Mouse (Mus musculus) midbrain, embryonic 16.5 days (tissue): ENCODE measurements around the gene Tapt1. TPM values are rescaled to one million over a fixed set of nuclear protein-coding genes. Genes with fewer than 3 reads are reported as not detected.
A peak's percentile ranks its signal among the peaks of the same experiment; 100 is the strongest.

Source experiments
- ATAC-seq: fragments of 200-750 bp; cut with Nextera tagmentation; 2 replicates; pipeline ENCODE4 v1.8.0; 2017; ENCODE audit warnings: moderate TSS enrichment
- H3K27ac ChIP-seq: fragments of 300-500 bp; sonication (generic); 2 replicates; pipeline ENCODE4 v1.5.1; 2014; ENCODE audit warnings: mild to moderate bottlenecking, low read length, mixed read lengths
- H3K27me3 ChIP-seq: fragments of 300-500 bp; sonication (generic); 2 replicates; pipeline ENCODE4 v1.6.1; 2014; ENCODE audit warnings: low read depth, low read length, mixed read lengths; ENCODE audit not compliant: control insufficient read depth, insufficient read depth
- H3K36me3 ChIP-seq: fragments of 300-500 bp; sonication (generic); 2 replicates; pipeline ENCODE4 v1.6.1; 2014; ENCODE audit warnings: mild to moderate bottlenecking, low read length, moderate library complexity, mixed read lengths; ENCODE audit not compliant: control insufficient read depth, insufficient read depth
- H3K4me1 ChIP-seq: fragments of 300-500 bp; sonication (generic); 2 replicates; pipeline ENCODE4 v1.6.1; 2014; ENCODE audit warnings: mild to moderate bottlenecking, low read length, mixed read lengths; ENCODE audit not compliant: control insufficient read depth, insufficient read depth
- H3K4me2 ChIP-seq: fragments of 300-500 bp; sonication (generic); 2 replicates; pipeline ENCODE4 v1.6.1; 2014; ENCODE audit warnings: mild to moderate bottlenecking, low read length, mixed read lengths
- H3K4me3 ChIP-seq: fragments of 300-500 bp; sonication (generic); 2 replicates; pipeline ENCODE4 v1.5.1; 2014; ENCODE audit warnings: low read depth, mild to moderate bottlenecking, low read length, moderate library complexity, mixed read lengths
- H3K9ac ChIP-seq: fragments of 300-500 bp; sonication (generic); 2 replicates; pipeline ENCODE4 v1.6.1; 2014; ENCODE audit warnings: low read depth, low read length, mixed read lengths
- H3K9me3 ChIP-seq: fragments of 300-500 bp; sonication (generic); replicated peaks from 2 replicates; pipeline ENCODE4 v1.6.1; 2014; ENCODE audit warnings: mild to moderate bottlenecking, low read length, mixed read lengths; ENCODE audit not compliant: control insufficient read depth, poor library complexity, severe bottlenecking
- WGBS: fragments of 180-500 bp; shearing (Covaris S2); extraction: QIAGEN DNeasy Blood & Tissue Kit; methylation state at CpG from one replicate; pipeline ENCODE4 v1.1.7; 2014; 5-methylcytosine and 5-hydroxymethylcytosine counted together
- polyA plus RNA-seq: library from polyadenylated mRNA; unstranded; fragments of >200 nt; fragmentation: Nextera tagmentation; extraction: Ambion mirVana; gene quantifications from 2 replicates; pipeline ENCODE4 v1.2.1, GENCODE M21; 2015

Tapt1 gene
- polyA plus RNA-seq, 1 experiment from 2014 or later, result 30.8 TPM

DNA sequence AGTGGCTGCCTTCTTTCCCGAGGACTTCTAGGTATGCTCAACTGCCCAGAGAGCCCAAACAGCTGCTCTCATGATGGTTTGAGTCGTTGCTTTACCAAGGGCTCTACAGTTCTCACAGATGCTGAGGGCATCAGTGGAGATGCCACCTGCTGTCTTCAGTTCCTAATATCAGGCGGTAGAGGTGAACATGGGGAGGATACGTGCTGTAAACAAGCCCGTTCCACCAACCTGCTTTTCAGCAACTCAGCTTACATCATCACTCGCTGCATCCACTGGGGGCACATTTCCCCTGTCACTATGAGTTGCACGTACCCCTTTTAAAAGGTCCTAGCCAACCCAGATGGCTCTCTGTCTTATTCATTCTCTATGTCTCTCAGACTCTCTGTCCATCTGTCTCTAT, 63.6 kb downstream of the Tapt1 start:
- no peaks in the 10 kb centered on the region for H3K9me3 ChIP-seq
- 89% methylated on average over 7 of the region's 7 CpGs for WGBS
- no peak overlapping the region for H3K4me3 ChIP-seq
- no peak overlapping the region for H3K9ac ChIP-seq
- no peak overlapping the region for H3K27ac ChIP-seq
- H3K4me2 ChIP-seq, result no peak overlapping the region
- H3K27me3 ChIP-seq, result no peaks in the 10 kb centered on the region
- no peaks in the 10 kb centered on the region for H3K4me1 ChIP-seq
- no peaks in the 10 kb centered on the region for H3K36me3 ChIP-seq
- ATAC-seq, result no peak

GRCm38 (mm10) chr5:44159679-44160438, 66.6 kb downstream of the Tapt1 start:
- no peak for ATAC-seq
- WGBS, result 84% methylated on average over 4 of the region's 4 CpGs

GRCm38 (mm10) chr5:44159231-44159630, 67.2 kb downstream of the Tapt1 start:
- Histone ChIP-seq H3K4me1 (no peaks in the 10 kb centered on the region), H3K36me3 (no peaks in the 10 kb centered on the region), H3K9me3 (no peaks in the 10 kb centered on the region), H3K9ac (no peak overlapping the region), H3K4me2 (no peak overlapping the region), H3K27me3 (no peaks in the 10 kb centered on the region), H3K4me3 (no peak overlapping the region), H3K27ac (no peak overlapping the region)
- no peak; the same call in 1 of the 2 replicates for ATAC-seq
- 86% methylated on average over 2 of the region's 2 CpGs for WGBS

More at GRCm38 (mm10) chr5:44159679-44160438, 66.6 kb downstream of the Tapt1 start:
- Histone ChIP-seq H3K27ac (no peak overlapping the region), H3K27me3 (no peaks in the 10 kb centered on the region), H3K4me2 (no peak overlapping the region), H3K4me3 (no peak overlapping the region), H3K4me1 (no peaks in the 10 kb centered on the region), H3K36me3 (no peaks in the 10 kb centered on the region), H3K9me3 (no peaks in the 10 kb centered on the region), H3K9ac (no peak overlapping the region)

GRCm38 (mm10) chr5:44158458-44158857, 68.0 kb downstream of the Tapt1 start:
- WGBS, result 94% methylated on average over 3 of the region's 3 CpGs
- H3K4me3 ChIP-seq, result no peak overlapping the region
- no peak overlapping the region for H3K4me2 ChIP-seq
- H3K4me1 ChIP-seq, result no peaks in the 10 kb centered on the region
- no peaks in the 10 kb centered on the region for H3K9me3 ChIP-seq
- H3K27ac ChIP-seq, result no peak overlapping the region
- H3K27me3 ChIP-seq, result no peaks in the 10 kb centered on the region
- H3K9ac ChIP-seq, result no peak overlapping the region
- no peaks in the 10 kb centered on the region for H3K36me3 ChIP-seq
- ATAC-seq, result no peak

DNA sequence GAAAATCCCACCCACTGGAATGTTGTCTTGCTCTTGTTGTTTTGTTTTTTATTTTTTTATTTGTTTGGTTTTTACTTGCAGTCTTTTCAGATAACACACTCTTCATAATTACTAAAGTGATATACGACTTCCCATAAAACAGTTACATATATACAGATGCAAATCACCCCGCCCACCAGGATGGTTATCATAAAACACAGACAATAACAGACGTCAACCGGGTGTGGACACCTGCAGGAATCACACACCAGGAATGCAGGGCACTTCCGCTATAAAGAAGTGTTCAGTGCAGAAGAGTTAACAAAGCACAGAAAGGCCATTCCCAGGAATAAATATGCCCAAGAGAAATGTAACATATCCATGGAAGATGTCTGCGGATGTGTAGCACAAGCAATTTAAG, 68.7 kb downstream of the Tapt1 start:
- 85% methylated on average over 6 of the region's 6 CpGs for WGBS
- Histone ChIP-seq H3K4me1 (no peaks in the 10 kb centered on the region), H3K9ac (no peak overlapping the region), H3K27ac (no peak overlapping the region), H3K36me3 (no peaks in the 10 kb centered on the region), H3K4me3 (no peak overlapping the region), H3K9me3 (no peaks in the 10 kb centered on the region), H3K4me2 (no peak overlapping the region), H3K27me3 (no peaks in the 10 kb centered on the region)
- no peak for ATAC-seq

- no peaks in the 10 kb centered on the region for H3K27me3 ChIP-seq
- no peaks in the 10 kb centered on the region for H3K4me1 ChIP-seq
- WGBS, result 76% methylated on average over 1 of the region's 1 CpGs
- no peak overlapping the region for H3K27ac ChIP-seq
- no peaks in the 10 kb centered on the region for H3K36me3 ChIP-seq
- no peak overlapping the region for H3K4me3 ChIP-seq
- ATAC-seq, result no peak
- H3K4me2 ChIP-seq, result no peak overlapping the region
- H3K9me3 ChIP-seq, result no peaks in the 10 kb centered on the region
- no peak overlapping the region for H3K9ac ChIP-seq
These were observed 73.4 kb downstream of the Tapt1 start for GRCm38 (mm10) chr5:44153050-44153449.

DNA sequence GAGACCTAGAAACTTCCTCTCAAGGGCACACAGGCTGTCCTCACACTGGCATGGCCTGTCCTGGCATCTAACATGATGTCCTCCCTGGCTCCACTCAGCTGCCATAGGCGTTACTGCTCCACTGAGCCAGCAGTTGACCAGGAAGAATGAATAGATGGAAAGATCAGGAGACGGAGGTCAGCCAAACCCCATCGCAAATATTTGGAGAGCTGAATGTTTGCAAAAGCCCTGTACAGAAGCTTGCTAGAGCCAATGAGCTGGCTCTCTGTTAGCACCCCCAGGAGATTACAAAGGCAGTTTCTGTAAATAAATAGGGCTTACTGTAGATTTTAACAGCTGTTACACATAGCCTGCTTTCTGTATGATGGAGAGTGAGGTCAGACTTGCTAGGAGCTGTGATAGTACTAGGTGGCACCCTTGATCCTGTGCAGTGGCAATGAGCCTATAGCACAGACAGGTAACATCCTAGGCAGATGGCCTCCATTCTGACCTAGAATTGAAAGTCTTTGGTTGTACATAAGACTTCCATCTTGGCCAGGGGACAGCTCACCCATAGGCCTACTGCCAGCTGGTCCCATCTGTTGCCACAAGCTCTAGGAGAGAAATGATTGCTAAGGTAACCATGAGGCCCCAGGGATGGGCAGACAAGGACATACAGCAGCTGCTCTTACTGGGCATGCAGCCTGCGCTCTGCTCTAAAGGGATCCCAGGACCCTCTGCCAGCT, 74.9 kb downstream of the Tapt1 start:
- 74% methylated on average over 4 of the region's 4 CpGs for WGBS
- H3K4me2 ChIP-seq, result no peak overlapping the region
- H3K4me1 ChIP-seq, result no peaks in the 10 kb centered on the region
- no peak overlapping the region for H3K4me3 ChIP-seq
- H3K9ac ChIP-seq, result no peak overlapping the region
- no peak overlapping the region for H3K27ac ChIP-seq
- H3K36me3 ChIP-seq, result no peaks in the 10 kb centered on the region
- ATAC-seq, result peak; percentile 64
- H3K9me3 ChIP-seq, result no peaks in the 10 kb centered on the region
- H3K27me3 ChIP-seq, result no peaks in the 10 kb centered on the region

DNA sequence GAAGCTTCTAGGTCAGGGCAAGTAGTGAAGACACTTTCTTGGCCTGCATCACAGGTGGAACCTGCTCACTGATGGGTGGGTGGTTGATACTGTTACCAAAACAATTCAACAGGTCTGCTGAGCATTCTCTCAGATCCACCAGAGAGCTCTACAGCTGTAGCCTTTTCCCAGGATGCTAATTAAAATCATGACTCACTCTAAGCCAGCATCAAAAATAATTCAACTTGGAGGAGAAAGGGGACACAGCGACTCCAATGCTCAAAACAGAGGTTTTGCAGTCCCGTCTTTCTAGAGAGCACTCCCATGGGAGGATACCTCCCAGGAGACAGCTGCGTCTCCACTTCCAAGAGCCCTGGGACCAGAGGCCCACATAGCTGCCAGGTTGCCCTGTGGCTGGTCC, 78.7 kb downstream of the Tapt1 start:
- WGBS, result 87% methylated on average over 3 of the region's 3 CpGs
- Histone ChIP-seq H3K9me3 (no peaks in the 10 kb centered on the region), H3K4me1 (no peaks in the 10 kb centered on the region), H3K4me3 (no peak overlapping the region), H3K36me3 (no peaks in the 10 kb centered on the region), H3K27ac (no peak overlapping the region), H3K9ac (no peak overlapping the region), H3K4me2 (no peak overlapping the region), H3K27me3 (no peaks in the 10 kb centered on the region)
- no peak for ATAC-seq
